ENCODE assay signal across 7 mouse cellular contexts in genomic region chr16:17275721-17276120, GRCm38 (mm10). TPM values are rescaled to one million over a fixed set of nuclear protein-coding genes. Genes with fewer than 3 reads are reported as not detected.
DNase-seq lines count a peak whose midpoint lies in the region; ATAC-seq and TF ChIP-seq lines count a peak whose summit lies in the region.

Tmem191c (plus strand) TSS chr16:17276077.

- no peaks in the 10 kb centered on the region; the same call in 1 of the 2 replicates for H3K36me3 ChIP-seq in lung, embryonic 14.5 days (ENCODE audit: insufficient read depth)
- H3K36me3 ChIP-seq in embryonic facial prominence, embryonic 14.5 days (ENCODE audit: control insufficient read depth, insufficient read depth, low read length), result peaks cover 13% of the 10 kb centered on the region; the same call in 1 of the 2 replicates
- no peaks in the 10 kb centered on the region for H3K36me3 ChIP-seq in intestine, embryonic 15.5 days
- H3K36me3 ChIP-seq in midbrain, embryonic 14.5 days (ENCODE audit: control insufficient read depth, insufficient read depth, low read length), result peaks cover 20% of the 10 kb centered on the region

- peaks cover 22% of the 10 kb centered on the region for H3K27me3 ChIP-seq in lung, embryonic 14.5 days (ENCODE audit: insufficient read depth, low read length)
- peaks cover 22% of the 10 kb centered on the region for H3K27me3 ChIP-seq in embryonic facial prominence, embryonic 14.5 days (replicated peaks; ENCODE audit: control insufficient read depth, insufficient read depth, low read length)
- H3K27me3 ChIP-seq in intestine, embryonic 15.5 days (replicated peaks), result peaks cover 20% of the 10 kb centered on the region
- H3K27me3 ChIP-seq in midbrain, embryonic 14.5 days (ENCODE audit: control insufficient read depth, insufficient read depth, low read length), result peaks cover 29% of the 10 kb centered on the region

- H3K4me1 ChIP-seq in lung, embryonic 14.5 days (ENCODE audit: insufficient read depth), result peaks cover 11% of the 10 kb centered on the region
- H3K4me1 ChIP-seq in embryonic facial prominence, embryonic 14.5 days (ENCODE audit: control insufficient read depth, insufficient read depth, low read length), result peaks cover 17% of the 10 kb centered on the region
- H3K4me1 ChIP-seq in intestine, embryonic 15.5 days (replicated peaks), result peaks cover 18% of the 10 kb centered on the region
- H3K4me1 ChIP-seq in midbrain, embryonic 14.5 days (ENCODE audit: control insufficient read depth, insufficient read depth, low read length), result peaks cover 8% of the 10 kb centered on the region

- DNase-seq in lung, embryonic 14.5 days, result no peak
- no peak for DNase-seq in lung, postnatal 10 days
- no peak for DNase-seq in embryonic facial prominence, embryonic 14.5 days (ENCODE audit: low spot score)
- no peak for DNase-seq in midbrain, embryonic 14.5 days
- DNase-seq in embryo, embryonic 10.5 days (ENCODE audit: low spot score), result no peak
- DNase-seq in cerebellum, postnatal 25 days, result no peak

- 55% methylated on average over 7 of the region's 7 CpGs for WGBS in lung, embryonic 14.5 days
- WGBS in embryonic facial prominence, embryonic 14.5 days, result 60% methylated on average over 7 of the region's 7 CpGs
- WGBS in intestine, embryonic 15.5 days, result 62% methylated on average over 7 of the region's 7 CpGs
- WGBS in midbrain, embryonic 14.5 days, result 62% methylated on average over 7 of the region's 7 CpGs

- peak within 1 kb of the TSS; percentile 53 for H3K4me3 ChIP-seq in lung, embryonic 14.5 days (ENCODE audit: low read depth, low read length)
- H3K4me3 ChIP-seq in embryonic facial prominence, embryonic 14.5 days (ENCODE audit: low read depth, low read length), result peak within 1 kb of the TSS; percentile 58
- H3K4me3 ChIP-seq in intestine, embryonic 15.5 days (replicated peaks), result peak within 1 kb of the TSS; percentile 67
- H3K4me3 ChIP-seq in midbrain, embryonic 14.5 days (replicated peaks; ENCODE audit: low read depth, low read length), result peak within 1 kb of the TSS; percentile 46

- peak within 1 kb of the TSS; percentile 38 for H3K9ac ChIP-seq in lung, embryonic 14.5 days
- peak within 1 kb of the TSS; percentile 69 for H3K9ac ChIP-seq in embryonic facial prominence, embryonic 14.5 days (ENCODE audit: low read depth, low read length)
- H3K9ac ChIP-seq in intestine, embryonic 15.5 days, result peak within 1 kb of the TSS; percentile 70
- H3K9ac ChIP-seq in midbrain, embryonic 14.5 days (replicated peaks; ENCODE audit: low read length), result peak within 1 kb of the TSS; percentile 57

- peaks cover 3% of the 10 kb centered on the region; the same call in 1 of the 2 replicates for H3K9me3 ChIP-seq in lung, embryonic 14.5 days (ENCODE audit: low read depth, low read length)
- peaks cover 4% of the 10 kb centered on the region for H3K9me3 ChIP-seq in embryonic facial prominence, embryonic 14.5 days (ENCODE audit: control insufficient read depth, low read length)
- no peaks in the 10 kb centered on the region for H3K9me3 ChIP-seq in intestine, embryonic 15.5 days
- H3K9me3 ChIP-seq in midbrain, embryonic 14.5 days (ENCODE audit: control insufficient read depth, low read length), result peaks cover 4% of the 10 kb centered on the region; the same call in 1 of the 2 replicates

- ATAC-seq in lung, embryonic 14.5 days (ENCODE audit: insufficient read depth), result no peak
- no peak for ATAC-seq in embryonic facial prominence, embryonic 14.5 days (ENCODE audit: low read depth)
- no peak for ATAC-seq in intestine, embryonic 15.5 days
- ATAC-seq in midbrain, embryonic 14.5 days (ENCODE audit: low FRiP score, low TSS enrichment), result no peak

- peak within 1 kb of the TSS; percentile 97 for H3K4me2 ChIP-seq in lung, embryonic 14.5 days
- H3K4me2 ChIP-seq in embryonic facial prominence, embryonic 14.5 days (ENCODE audit: low read depth, low read length), result peak within 1 kb of the TSS; percentile 94
- peak within 1 kb of the TSS; percentile 97 for H3K4me2 ChIP-seq in intestine, embryonic 15.5 days (replicated peaks)
- H3K4me2 ChIP-seq in midbrain, embryonic 14.5 days (ENCODE audit: low read length), result peak within 1 kb of the TSS; percentile 90

- no peak for TF ChIP-seq CTCF in lung, embryonic 14.5 days (IDR thresholded peaks at IDR 0.05; ENCODE audit: low read depth)

- H3K27ac ChIP-seq in lung, embryonic 14.5 days (ENCODE audit: low read depth), result no peak within 1 kb of the TSS; the same call in 1 of the 2 replicates
- H3K27ac ChIP-seq in embryonic facial prominence, embryonic 14.5 days (replicated peaks; ENCODE audit: low read depth, low read length), result no peak within 1 kb of the TSS; the same call in 1 of the 2 replicates
- peak within 1 kb of the TSS; percentile 68 for H3K27ac ChIP-seq in intestine, embryonic 15.5 days
- peak within 1 kb of the TSS; percentile 81 for H3K27ac ChIP-seq in midbrain, embryonic 14.5 days (replicated peaks; ENCODE audit: low read depth, low read length)

RNA-seq across cellular contexts. Expression of gene Tmem191c, which starts in this region (rescaled TPM):
- 6.7 and 7.5 TPM in 2 replicates for polyA plus RNA-seq in lung, embryonic 14.5 days (2014; fragmentation: Nextera tagmentation; extraction: Ambion mirVana)
- 6.2 and 10.0 TPM in 2 replicates for polyA plus RNA-seq in embryonic facial prominence, embryonic 14.5 days (2014; fragmentation: Nextera tagmentation; extraction: Ambion mirVana)
- 12.7 and 17.6 TPM in 2 replicates for polyA plus RNA-seq in intestine, embryonic 15.5 days (2015; fragmentation: Nextera tagmentation; extraction: Ambion mirVana)
- 25.3 and 38.0 TPM in 2 replicates for polyA plus RNA-seq in midbrain, embryonic 14.5 days (2014; fragmentation: Nextera tagmentation; extraction: Ambion mirVana)

Comparison
In these comparisons a context has a peak if more than half of its experiments do, and no peak if none do; other contexts are left out.
1. H3K27ac ChIP-seq: peak in intestine, embryonic 15.5 days (single experiment) and midbrain, embryonic 14.5 days (single experiment); none in lung, embryonic 14.5 days (single experiment) and embryonic facial prominence, embryonic 14.5 days (single experiment).
2. Peak in every context shown above with its lines, with median percentiles within 50 percentile points of each other: H3K4me2 ChIP-seq, H3K4me3 ChIP-seq and H3K9ac ChIP-seq.